9 mouse cellular contexts compared by ENCODE assay signal in genomic region chr17:6016213-6016780, GRCm38 (mm10).
A peak's percentile ranks its signal among the peaks of the same experiment; 100 is the strongest.
DNase-seq lines count a peak whose midpoint lies in the region; ATAC-seq and TF ChIP-seq lines count a peak whose summit lies in the region.
"Had no signal": no experiment of that assay in that cellular context is flagged by ENCODE, and none has a peak within 500 bp of the region (broad histone marks: within the 10 kb centered on the region; RNA-seq: fewer than 3 reads in every experiment).

No protein-coding gene starts in this region.

- H3K9ac ChIP-seq in kidney, embryonic 14.5 days (ENCODE audit: low read depth, low read length) = no peak overlapping the region

- H3K4me1 ChIP-seq in kidney, embryonic 14.5 days (ENCODE audit: control insufficient read depth, insufficient read depth, low read length) = no peaks in the 10 kb centered on the region
- peaks cover 38% of the 10 kb centered on the region for H3K4me1 ChIP-seq in heart, embryonic 10.5 days
- peaks cover 6% of the 10 kb centered on the region for H3K4me1 ChIP-seq in lung, adult 2 months (ENCODE audit: control insufficient read depth, insufficient read depth, low read length)

- no peak for DNase-seq in kidney, adult 8-10 months
- no peak for DNase-seq in heart, embryonic 10.5 days (ENCODE audit: low spot score)
- peak; percentile 26 for DNase-seq in lung, adult 2 months
- DNase-seq in thymus, postnatal 25 days = peak; percentile 80
- no peak for DNase-seq in right cerebral cortex, postnatal 14 days
- DNase-seq in spleen, postnatal 14 days (ENCODE audit: low spot score in 2 of 2) = no peak
- no peak for DNase-seq in ovary, postnatal 14 days (ENCODE audit: low spot score)

- 69% methylated on average over 7 of the region's 7 CpGs for WGBS in kidney, embryonic 14.5 days
- WGBS in heart, embryonic 10.5 days = 46% methylated on average over 7 of the region's 7 CpGs
- WGBS in lung, adult 2 months = 33% methylated on average over 7 of the region's 7 CpGs

- H3K27me3 ChIP-seq in kidney, embryonic 14.5 days (ENCODE audit: control insufficient read depth, insufficient read depth, low read length) = no peaks in the 10 kb centered on the region
- no peaks in the 10 kb centered on the region for H3K27me3 ChIP-seq in heart, embryonic 10.5 days (ENCODE audit: insufficient read depth, poor library complexity, severe bottlenecking)
- H3K27me3 ChIP-seq: Patski had no signal

- H3K4me3 ChIP-seq in kidney, embryonic 14.5 days (ENCODE audit: low read length) = no peak overlapping the region
- no peak overlapping the region for H3K4me3 ChIP-seq in heart, embryonic 10.5 days
- no peak overlapping the region for H3K4me3 ChIP-seq in lung, adult 2 months (replicated peaks; ENCODE audit: extremely low read depth, low read depth, low read length)

- H3K9me3 ChIP-seq in kidney, embryonic 14.5 days (ENCODE audit: control insufficient read depth, low read length) = no peaks in the 10 kb centered on the region
- H3K9me3 ChIP-seq in heart, embryonic 10.5 days = no peaks in the 10 kb centered on the region

- no peaks in the 10 kb centered on the region for H3K36me3 ChIP-seq in kidney, embryonic 14.5 days (ENCODE audit: control insufficient read depth, insufficient read depth, low read length)
- no peaks in the 10 kb centered on the region for H3K36me3 ChIP-seq in heart, embryonic 10.5 days

- 0 out of 2 replicates have a peak, but pooled peaks have one; percentile 25 for ATAC-seq in kidney, embryonic 14.5 days (ENCODE audit: low FRiP score, low TSS enrichment)
- ATAC-seq: Patski had no signal

- no peak for TF ChIP-seq POLR2A in lung, adult 2 months (IDR thresholded peaks at IDR 0.05; ENCODE audit: borderline replicate concordance, extremely low read depth, low read depth, low read length)

- H3K4me2 ChIP-seq in kidney, embryonic 14.5 days (replicated peaks; ENCODE audit: low read depth, low read length) = no peak overlapping the region

- H3K27ac ChIP-seq in kidney, embryonic 14.5 days (ENCODE audit: low read depth, low read length) = no peak overlapping the region
- H3K27ac ChIP-seq in heart, embryonic 10.5 days = peak overlapping the region; percentile 57; the same call in 1 of the 2 replicates

- no peak for TF ChIP-seq CTCF in lung, adult 2 months (IDR thresholded peaks at IDR 0.05; ENCODE audit: insufficient read depth, low read length)

Comparison
In these comparisons a context has a peak if more than half of its experiments do, and no peak if none do; other contexts are left out.
1. DNase-seq: peak in lung, adult 2 months (single experiment) and thymus, postnatal 25 days (single experiment); none in kidney, adult 8-10 months (0 of 2), heart, embryonic 10.5 days (single experiment), right cerebral cortex, postnatal 14 days (single experiment), spleen, postnatal 14 days (0 of 2) and ovary, postnatal 14 days (single experiment).